In the genomic region with DNA sequence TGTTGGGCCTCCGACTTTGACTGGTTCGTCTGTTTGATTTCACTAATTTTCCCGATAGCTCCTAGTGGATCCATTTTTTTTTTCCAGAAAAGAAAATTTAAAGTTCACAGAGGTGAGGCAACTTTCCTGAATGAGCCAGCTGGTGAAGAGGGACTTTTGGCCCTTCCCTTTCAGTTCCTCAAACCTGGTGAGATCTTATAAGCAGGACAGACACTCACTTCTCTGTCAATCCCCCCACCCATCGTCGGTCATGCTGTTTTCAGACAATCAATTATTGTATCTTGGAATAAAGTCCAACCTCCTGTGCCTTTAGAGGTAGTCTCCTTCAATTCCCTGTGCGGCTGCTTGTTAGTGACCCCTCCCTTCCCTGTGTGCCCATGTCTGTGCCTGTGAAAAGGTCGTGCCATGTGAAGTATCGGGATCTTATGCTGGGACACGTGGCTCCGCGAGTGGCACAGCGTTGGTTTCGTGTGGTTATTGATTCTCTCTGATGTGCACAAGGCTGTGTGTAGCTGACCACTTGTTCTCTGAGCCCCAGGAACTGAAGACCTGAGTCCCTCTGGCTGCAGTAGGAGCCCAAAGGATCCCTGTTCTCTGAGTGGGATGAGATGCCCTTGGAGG, we compare ENCODE assay signal across 22 mouse cellular contexts. TPM values are rescaled to one million over a fixed set of nuclear protein-coding genes. Genes with fewer than 3 reads are reported as not detected.
DNase-seq lines count a peak whose midpoint lies in the region; ATAC-seq lines count a peak whose summit lies in the region.
"Had no signal": no experiment of that assay in that cellular context is flagged by ENCODE, and none has a peak within 500 bp of the region (broad histone marks: within the 10 kb centered on the region; RNA-seq: fewer than 3 reads in every experiment).

No protein-coding gene starts in this region.

- ATAC-seq in megakaryocyte, adult 5-6 weeks (ENCODE audit: poor library complexity, severe bottlenecking), result no peak
- no peak for ATAC-seq in erythroblast, adult 5-6 weeks (replicated peaks; ENCODE audit: low FRiP score, poor library complexity, severe bottlenecking)
- ATAC-seq: forebrain, embryonic 15.5 days; hindbrain, embryonic 16.5 days; intestine, embryonic 15.5 days had no signal

- H3K4me1 ChIP-seq in megakaryocyte, embryonic 14.5 days, result peaks cover 28% of the 10 kb centered on the region
- H3K4me1 ChIP-seq: hindbrain, embryonic 10.5 days had no signal

- H3K27me3 ChIP-seq in megakaryocyte, embryonic 14.5 days (replicated peaks), result peaks cover 2% of the 10 kb centered on the region
- no peaks in the 10 kb centered on the region for H3K27me3 ChIP-seq in splenic B cell, adult 2 months (ENCODE audit: control insufficient read depth, insufficient read depth, low read length, poor library complexity, severe bottlenecking)
- H3K27me3 ChIP-seq: forebrain, embryonic 15.5 days; heart, embryonic 12.5 days; heart, embryonic 15.5 days; hindbrain, embryonic 13.5 days; intestine, embryonic 15.5 days had no signal

- DNase-seq in A20 (ENCODE audit: low read depth, low spot score), result peak; percentile 81
- DNase-seq in B cell, adult 2 months, result peak; percentile 33 to 53
- DNase-seq in splenic B cell, adult 2 months (ENCODE audit: low read depth, low spot score), result peak; percentile 47
- DNase-seq: adrenal gland, adult 8-10 months; adrenal gland, postnatal 25 days; cerebellum, adult 11-12 months; cerebellum, adult 8-10 months; cerebellum, postnatal 10 days; cerebellum, postnatal 36 days; gastrocnemius, postnatal 25 days; heart, postnatal 10 days; heart, postnatal 36 days had no signal

- H3K36me3 ChIP-seq in megakaryocyte, embryonic 14.5 days (replicated peaks; ENCODE audit: low read length), result no peaks in the 10 kb centered on the region
- H3K36me3 ChIP-seq in splenic B cell, adult 2 months (ENCODE audit: control insufficient read depth, insufficient read depth, low read length, poor library complexity, severe bottlenecking), result no peaks in the 10 kb centered on the region
- H3K36me3 ChIP-seq: forebrain, embryonic 15.5 days; heart, embryonic 12.5 days; heart, embryonic 15.5 days; hindbrain, embryonic 10.5 days; hindbrain, embryonic 13.5 days; intestine, embryonic 15.5 days had no signal

- no peaks in the 10 kb centered on the region for H3K9me3 ChIP-seq in megakaryocyte, embryonic 14.5 days
- H3K9me3 ChIP-seq: forebrain, embryonic 15.5 days; heart, embryonic 12.5 days; heart, embryonic 15.5 days; hindbrain, embryonic 10.5 days; hindbrain, embryonic 13.5 days; intestine, embryonic 15.5 days had no signal

- peak overlapping the region; percentile 6 for H3K4me3 ChIP-seq in megakaryocyte, embryonic 14.5 days (replicated peaks)
- H3K4me3 ChIP-seq: forebrain, embryonic 15.5 days; heart, embryonic 12.5 days; heart, embryonic 15.5 days; hindbrain, embryonic 10.5 days; hindbrain, embryonic 13.5 days; intestine, embryonic 15.5 days had no signal

RNA-seq across cellular contexts. Expression of gene Slc38a2, which starts 55.9 kb away (rescaled TPM):
- polyA plus RNA-seq in megakaryocyte, embryonic 14.5 days (2012; ENCODE audit: insufficient read depth, low replicate concordance), result 4.2 and 5.6 TPM in 2 replicates
- 125 and 137 TPM in 2 replicates for total RNA-seq in megakaryocyte, adult 5-6 weeks (2015)
- total RNA-seq in megakaryocyte, adult 5-6 weeks (2017), result 63.8 and 68.3 TPM in 2 replicates
- 34.4 and 44.7 TPM in 2 replicates for total RNA-seq in erythroblast, adult 5-6 weeks (2015; ENCODE audit: low replicate concordance)
- 22.3 and 29.1 TPM in 2 replicates for total RNA-seq in erythroblast, adult 5-6 weeks (2017; ENCODE audit: low replicate concordance)
